Mouse (Mus musculus) c-Kit-negative CD71-positive TER-119-positive erythroid progenitor cells, embryonic 14.5 days (primary cell): ENCODE measurements around the gene Mpdu1.
A peak's percentile ranks its signal among the peaks of the same experiment; 100 is the strongest.
"Not testable (repeated sequence)": the region's sequence is repeated elsewhere in the genome, so short reads cannot be mapped to it uniquely, and the experiment has no call there.

ENCODE experiments used
- DNase-seq: peaks from one replicate; pipeline ENCODE4 v3.0.0-alpha.2; 2013; ENCODE audit warnings: low read depth, low spot score

Mpdu1 gene

DNA sequence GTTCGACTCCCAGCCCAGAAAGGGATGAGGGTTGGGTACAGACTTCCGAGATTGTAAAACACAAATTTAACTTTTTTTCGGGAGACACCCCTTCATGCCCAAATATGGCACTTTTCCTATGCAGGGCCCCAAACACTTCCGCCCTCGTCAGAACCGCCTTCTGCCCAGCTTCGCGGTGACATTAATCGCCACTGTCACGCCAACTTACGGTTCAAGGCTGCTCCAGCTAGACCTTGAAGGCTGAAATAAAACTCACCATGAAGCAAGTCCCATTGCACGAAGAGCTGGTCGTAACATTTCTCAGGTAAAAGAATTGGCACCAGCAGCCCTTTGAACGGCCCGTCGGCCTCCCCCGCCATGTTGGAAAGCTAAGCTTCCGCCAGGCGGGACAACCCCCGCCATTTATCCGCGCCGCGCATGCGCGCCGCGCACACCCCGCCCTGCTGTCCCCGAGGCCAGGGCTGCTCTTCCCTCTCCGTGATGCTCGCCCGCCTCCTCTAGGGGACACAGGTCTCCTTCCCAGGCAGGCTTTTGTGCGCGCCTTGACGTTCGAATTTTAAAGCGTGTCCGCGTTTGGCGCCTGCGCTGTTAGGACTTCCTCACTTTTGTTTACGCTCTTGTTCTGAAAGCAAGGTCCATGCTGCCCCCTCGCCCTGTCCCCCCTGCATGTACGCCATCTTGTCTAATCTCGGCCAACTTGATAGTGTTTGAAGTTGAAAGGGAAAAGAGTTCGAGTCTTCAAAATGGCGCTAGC, at the start of gene Mpdu1:
TSS of gene Mpdu1 (minus strand) at position 430 of the 754 bp plus-strand sequence.
- peak; percentile 90 for DNase-seq

DNA sequence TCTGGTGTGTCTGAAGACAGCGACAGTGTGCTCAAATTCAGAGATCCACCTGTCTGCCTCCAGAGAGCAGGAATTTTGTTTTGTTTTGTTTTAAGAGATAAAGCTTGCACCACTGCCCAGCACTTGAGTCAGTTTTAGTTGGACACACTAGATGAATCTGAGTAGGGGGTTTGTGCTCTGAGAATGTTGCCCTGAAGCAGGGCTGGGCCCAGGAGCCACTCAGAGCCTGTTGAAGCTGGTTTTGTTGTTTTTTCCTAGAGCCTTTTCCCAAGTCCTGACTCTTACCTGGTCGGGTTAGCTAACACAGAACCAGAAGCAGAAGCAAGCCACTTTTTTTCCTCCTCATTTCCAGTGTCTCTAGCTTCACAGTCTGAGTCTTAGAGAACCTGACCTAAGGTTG, 48.6 kb upstream of the Mpdu1 start:
- no peak for DNase-seq

DNA sequence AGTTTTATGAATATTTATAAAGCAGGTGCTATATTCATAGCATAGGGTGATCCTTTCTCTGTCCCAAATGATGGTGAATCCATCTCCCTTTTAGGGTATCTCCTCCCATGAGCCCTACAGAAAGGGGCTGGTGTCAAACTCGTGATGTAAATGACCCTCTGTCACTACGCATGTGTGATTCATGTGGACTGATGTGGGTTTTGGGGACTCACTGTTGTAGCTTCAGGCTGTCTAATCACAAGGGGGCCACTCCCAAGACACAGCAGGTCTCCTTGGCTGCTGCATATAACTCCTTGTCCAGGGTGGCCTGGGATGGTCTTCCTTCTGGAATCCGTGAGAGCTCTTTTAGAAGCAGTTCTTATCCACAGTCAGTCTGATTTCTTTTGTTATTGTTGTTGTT, 48.0 kb upstream of the Mpdu1 start:
- DNase-seq: no peak

DNA sequence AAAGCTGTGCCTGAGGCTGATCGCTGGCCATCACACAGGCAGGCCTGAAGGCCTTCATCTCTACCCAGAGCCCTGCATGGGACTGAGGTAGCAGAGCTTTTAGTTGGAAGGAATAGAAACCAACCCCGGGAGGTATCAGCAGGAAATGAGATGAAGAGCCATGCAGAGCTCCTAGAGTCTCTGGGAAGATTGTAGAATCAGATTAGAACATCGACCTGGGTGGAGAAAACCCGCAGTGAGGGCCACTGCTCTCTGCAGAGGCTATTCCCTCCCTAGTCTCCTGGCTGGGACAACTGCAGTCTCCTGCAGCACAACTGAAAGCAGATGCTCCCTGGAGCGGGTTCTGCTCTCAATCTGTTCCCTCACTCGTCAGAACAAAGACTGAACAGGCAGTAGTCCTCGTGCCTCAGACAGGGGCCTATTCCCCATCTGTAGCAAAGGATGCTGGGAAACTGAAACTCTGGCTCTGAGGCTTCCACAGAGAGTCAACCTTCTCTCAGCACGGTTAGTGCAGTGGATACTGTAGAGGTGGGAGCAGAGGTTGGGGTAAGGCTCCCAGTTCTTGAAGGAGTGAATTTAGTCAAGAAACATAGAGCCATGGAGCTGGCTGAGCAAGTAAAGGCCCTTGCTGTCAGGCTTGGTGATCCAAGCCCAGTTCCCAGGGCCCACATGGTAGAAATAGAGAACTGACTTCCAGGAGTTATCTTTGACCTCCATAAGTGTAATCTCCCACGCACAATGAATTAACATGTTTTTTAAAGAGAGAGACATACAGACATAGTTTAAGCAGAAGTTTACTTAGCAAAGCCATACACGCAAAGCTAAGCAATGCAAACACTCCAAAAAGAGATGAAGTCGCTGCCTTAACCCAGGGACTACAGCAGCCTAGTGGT, 47.4 kb upstream of the Mpdu1 start:
- no peak for DNase-seq

DNA sequence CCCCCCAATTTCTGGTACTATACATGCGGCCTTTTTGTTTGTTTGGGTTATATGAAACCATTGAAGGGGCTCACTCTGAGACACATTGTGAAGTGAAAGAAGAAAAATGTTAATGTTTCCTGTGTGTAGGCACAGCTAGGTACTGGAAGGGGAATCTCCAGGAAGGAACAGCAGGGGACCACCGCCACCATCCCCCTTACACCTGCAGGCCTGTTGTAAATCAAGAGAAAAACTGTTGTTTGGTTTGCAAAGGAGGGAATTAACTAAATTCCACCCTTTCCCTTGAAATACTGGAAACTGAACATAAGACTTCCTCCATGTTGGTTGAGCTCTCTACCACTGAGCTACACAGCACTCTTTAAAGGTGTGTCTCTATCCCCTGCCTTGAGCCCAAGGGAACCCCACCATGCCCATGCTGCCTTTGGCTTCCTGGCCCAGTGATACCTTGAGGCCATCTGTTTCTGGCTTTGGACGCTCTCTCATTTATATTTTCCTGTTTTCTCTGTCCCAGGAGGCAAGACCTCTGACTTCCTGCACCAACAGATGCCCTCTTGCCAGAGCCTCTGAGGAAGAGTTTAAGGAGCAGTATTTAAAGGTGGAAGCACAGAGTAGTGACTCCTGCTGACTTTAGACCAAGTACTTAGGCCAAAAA, 46.3 kb upstream of the Mpdu1 start:
- DNase-seq: no peak

DNA sequence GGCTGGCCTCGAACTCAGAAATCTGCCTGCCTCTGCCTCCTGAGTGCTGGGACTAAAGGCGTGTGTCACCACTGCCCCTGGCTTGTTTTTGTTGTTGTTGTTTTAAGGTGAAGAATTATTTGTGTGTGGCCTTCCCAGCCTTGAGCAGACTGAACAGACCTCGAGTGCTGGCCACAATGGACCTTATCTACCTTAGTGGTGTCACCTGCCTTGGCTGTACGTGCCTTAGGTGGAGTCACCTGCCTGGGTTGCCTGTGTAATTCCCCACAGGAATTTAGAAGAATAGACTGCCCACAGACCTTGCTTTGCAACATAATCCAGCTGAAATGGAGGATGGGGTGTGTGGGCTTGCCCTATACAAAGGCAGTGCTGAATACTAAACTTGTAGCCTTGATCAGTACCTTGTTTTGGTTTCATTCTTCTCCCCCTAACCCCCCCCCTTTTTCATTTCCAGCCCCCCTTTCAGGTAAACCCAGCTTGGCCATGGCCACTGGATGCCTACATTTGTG, 45.5 kb upstream of the Mpdu1 start:
- DNase-seq: no peak

DNA sequence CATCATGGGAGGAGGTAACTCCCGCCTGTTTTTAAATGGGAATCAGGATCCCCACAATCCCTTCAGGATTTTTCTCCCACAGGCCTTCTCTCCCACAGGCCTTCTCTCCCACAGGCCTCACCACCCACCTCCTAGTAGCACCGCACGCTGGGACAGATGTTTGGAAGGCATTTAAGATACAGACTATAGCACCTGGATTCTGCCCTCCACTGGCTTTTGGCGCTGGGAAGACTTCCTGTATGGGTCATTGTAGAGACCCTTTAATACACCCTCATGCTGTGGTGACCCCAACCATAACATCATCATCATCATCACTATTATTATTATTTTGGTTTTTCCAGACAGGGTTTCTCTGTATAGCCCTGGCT, 45.0 kb upstream of the Mpdu1 start:
- DNase-seq: no peak

DNA sequence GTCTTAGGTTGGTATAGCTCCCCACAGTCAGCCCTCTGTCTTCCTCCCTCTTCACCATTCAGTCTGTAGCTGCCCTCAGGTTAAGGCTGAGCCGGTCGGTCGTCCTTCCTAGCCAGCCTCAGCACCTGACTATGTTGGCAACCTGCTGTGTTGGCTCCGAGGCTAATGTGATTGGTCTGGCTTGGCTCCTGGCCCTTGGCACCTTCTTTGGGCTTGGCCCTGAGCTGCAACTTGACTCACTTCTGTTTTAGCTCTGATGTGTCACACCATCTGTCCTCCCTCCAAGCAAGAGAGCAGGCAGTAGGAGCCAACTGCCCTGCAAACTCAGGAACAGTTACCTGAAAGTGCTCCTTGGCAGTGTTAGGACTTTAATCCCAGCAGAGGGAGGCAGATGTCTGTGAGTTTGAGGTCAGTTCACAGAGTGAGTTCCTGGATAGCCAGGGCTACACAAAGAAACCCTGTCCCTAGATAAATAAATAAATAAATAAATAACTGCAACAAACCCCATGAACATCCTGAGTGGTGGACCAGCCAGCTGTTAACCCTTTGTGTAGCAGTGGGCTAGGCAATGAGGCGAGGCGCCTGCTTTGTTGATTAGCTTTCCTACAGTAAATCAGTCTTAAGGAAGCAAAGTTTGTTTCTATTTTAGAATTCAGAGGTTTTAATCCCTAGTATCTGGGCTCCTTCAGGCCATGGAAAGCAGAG, 44.5 kb upstream of the Mpdu1 start:
- no peak for DNase-seq

DNA sequence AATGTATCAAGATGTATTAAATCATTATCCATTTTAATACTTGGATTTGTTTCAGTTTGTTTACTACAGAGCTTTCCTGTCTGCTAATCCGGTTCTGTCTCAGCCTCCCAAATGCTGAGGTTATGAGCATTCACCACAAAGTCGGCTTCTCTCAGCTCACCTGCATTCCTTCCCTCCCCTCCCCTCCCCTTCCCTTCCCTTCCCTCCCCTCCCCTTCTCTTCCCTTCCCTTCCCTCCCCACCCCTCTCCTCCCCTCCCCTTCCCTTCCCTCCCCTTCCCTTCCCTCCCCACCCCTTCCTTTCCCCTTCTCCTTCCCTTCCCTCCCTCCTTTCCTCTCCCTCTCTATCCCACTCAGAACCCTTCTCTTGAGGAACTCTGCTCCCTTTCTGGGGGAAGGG, 42.2 kb upstream of the Mpdu1 start:
- no peak for DNase-seq

DNA sequence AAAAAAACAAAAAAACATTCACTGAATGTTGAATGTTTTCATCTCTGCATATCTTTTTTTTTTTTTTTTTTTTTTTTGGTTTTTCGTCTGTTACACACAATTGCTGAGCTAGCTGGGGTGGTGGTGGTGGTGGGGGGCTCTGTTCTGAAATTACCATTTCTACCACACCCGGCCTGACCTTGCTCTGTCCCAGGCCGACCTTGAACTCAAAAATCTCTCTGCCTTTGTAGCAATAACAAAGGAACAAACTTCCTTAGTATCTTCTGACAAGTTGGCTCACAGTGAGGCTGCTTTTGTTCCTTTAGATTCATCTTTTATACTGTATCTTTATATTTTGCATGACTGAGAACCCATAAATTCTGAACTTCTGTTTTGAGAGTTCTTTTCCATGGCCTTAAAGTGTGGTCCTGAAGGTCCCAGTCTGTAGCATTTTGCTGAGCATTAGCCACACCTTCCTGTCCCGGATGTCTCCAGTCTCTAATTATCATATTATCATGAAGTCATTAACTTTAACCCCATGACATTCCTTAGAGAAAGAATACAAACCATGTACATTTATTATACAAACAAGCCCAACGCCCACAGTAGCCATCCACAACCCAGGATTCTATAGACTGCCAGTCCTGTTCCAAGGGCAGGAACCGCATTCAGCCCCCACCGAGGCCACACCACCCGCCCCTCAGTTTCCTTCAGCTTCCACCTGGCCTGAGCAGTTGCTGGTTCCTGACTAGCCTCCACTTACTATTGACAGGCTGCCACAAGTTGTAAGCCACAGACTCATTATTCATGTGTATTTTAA, 41.6 kb upstream of the Mpdu1 start:
- DNase-seq: no peak

DNA sequence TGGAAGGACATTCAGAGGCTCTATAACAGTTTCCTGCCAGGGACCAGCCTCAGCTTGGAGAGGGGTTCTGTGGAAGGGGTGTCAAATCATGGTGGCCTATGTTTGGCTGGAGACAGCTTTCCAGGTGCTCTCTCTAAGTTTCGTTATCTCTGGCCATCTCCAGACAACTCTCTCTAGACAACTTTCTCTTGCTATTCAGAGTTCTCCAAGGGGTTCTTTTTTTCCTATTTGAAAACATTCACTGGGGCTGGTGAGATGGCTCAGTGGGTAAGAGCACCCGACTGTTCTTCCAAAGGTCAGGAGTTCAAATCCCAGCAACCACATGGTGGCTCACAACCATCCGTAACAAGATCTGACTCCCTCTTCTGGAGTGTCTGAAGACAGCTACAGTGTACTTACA, 40.9 kb upstream of the Mpdu1 start:
- not testable (repeated sequence) for DNase-seq

DNA sequence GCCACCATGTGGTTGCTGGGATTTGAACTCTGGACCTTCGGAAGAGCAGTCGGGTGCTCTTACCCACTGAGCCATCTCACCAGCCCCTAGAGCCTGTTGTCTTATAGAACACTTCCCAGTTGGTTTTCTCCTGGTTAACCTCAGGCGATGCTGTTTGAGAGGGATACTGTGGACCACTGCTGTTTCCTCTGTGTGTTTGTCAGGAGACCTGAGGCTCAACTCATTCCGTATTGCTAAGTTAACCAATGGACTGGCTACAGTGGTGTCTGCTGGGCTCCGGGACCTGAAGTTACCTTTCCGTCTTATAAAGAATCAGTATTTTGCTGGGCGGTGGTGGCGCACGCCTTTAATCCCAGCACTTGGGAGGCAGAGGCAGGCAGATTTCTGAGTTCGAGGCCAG, 40.4 kb upstream of the Mpdu1 start:
- not testable (repeated sequence) for DNase-seq

DNA sequence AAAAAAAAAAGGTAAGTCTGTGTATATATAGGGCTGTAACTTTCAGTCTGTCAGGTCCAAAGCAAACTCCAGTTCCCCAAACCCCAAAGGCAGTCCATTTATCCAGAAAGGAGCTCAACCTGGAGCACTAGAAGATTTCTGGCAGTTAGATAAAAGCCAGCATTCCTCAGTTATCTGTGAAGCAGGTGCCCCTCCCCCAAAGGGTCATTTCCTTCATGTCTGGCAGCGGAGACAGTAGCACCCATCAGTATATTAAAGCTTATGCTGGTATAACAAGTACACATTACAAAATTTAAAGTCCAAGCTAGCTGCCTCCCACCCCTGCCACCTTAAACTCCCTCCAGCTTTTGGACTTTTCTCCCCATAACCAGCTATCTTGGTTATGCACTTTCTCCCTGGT, 37.2 kb upstream of the Mpdu1 start:
- DNase-seq: no peak

DNA sequence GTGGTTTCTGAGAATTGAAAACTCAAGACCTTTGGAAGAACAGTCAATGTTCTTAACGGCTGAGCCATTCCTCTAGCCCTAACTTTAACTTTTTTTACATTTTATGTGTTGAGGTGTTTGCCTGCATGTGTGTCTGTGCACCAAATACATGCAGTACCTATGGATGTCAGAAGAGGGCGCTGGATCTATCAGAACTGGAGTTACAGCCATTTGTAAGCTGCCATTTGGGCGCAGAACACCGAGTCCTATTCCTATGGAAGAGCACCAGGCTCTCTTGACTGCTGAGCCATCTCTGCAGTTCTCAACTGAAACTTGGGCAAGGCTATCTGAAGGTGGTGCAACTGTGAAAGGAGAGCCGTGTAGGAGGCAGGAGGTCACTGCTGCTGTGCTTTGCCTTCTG, 36.1 kb upstream of the Mpdu1 start:
- no peak for DNase-seq

DNA sequence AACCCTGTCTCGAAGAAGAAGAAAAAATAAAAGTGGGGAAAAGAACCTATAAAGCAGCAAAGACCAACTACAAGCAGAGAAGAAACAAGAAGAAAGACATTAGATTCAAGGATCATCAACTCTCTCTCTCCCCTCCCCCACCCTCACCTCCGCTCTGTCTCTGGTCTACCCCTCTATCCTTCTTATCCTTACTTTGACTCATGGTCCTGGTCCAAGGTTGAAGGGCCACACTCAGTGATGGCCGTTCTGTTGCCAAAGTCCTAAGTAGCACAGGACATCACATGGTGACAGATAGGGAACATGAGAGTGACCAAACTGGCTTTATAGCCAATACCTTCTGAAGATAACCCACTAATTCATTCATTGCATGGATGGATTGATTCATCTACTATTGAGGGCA, 35.0 kb upstream of the Mpdu1 start:
- no peak for DNase-seq

DNA sequence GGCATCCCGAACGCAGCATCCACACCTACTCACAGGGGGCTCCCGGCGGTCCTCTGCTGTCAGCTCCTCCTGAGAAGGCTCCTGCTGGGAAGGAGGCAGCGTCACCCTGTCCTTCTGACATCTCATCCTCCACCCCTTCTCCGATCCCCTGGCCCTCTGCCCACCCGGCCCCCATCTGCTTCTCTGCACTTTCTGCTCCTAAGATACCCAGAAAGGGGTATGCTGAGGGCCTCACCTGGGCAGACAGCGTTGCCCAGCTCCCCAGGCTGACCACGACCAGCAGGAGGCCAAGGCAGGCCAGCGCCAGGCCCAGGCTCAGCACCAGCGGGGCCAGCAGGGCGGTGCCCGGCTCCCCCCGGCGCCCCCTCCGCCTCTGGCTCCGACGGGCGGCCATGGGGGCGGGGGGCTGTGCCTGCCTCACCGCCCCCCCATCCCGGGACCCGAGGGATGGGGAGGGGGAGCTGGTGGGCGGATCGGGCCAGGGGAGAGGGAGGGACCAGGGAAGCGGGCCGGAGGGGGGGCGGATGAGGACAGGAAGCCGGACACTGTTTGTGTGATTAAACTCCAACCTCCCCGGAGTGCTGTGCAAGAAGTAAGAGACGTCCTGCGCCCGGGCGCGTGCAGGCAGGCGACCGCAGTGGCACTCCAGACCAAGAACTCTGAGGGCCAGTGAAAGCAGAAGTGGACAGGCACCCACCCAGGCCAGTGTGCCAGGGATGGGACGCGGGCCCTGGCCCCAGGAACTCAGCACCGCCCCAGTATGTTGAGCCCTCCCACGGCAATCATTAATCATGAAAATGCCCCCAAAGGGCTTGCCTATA, 33.1 kb upstream of the Mpdu1 start, which contains the start of the genes Tnfsf12 and Tnfsfm13:
TSS of gene Tnfsf12 (minus strand) at position 489 of the 821 bp plus-strand sequence.
TSS of gene Tnfsfm13 (minus strand) at position 738 of the 821 bp plus-strand sequence.
- no peak for DNase-seq

DNA sequence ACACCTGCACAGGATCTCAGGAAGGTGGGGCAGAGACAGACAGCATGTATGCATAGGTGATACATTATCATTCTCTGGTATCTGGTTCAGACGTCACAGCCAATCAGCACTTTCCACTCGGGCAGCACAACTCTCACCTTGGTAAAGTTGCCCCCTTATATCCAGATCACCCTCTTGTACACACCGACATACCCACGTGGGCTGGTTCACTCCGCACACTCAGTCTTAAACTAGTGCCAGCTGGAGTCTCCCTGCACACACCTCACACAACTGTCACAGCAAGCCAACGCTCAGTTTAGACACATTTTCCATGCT, 32.6 kb upstream of the Mpdu1 start:
- no peak for DNase-seq

DNA sequence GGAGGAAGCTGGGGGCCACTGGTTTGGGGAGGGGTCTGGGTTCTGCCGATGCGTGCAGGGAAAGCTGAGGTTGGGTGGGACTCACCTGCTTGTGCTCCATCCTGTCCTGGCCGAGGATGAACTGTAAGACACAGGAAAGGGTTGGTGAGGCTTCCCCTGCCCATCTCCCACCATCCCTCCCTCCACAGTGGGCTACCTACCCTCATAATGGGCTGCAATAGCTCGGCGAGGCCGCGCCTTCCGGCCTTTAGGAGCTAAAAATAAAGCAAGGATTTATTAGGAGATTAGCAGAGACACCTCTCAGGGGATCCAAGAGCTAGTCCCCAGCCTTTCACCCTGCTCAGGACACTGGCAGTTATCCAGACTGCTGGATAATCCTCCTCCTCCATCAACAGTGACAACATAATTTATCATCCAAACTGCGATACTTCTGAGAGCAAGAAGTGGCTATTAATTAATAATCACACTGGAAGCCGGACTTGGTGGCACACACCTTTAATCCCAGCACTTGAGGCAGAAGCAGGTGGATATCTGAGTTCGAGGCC, 31.1 kb upstream of the Mpdu1 start:
- DNase-seq: no peak

DNA sequence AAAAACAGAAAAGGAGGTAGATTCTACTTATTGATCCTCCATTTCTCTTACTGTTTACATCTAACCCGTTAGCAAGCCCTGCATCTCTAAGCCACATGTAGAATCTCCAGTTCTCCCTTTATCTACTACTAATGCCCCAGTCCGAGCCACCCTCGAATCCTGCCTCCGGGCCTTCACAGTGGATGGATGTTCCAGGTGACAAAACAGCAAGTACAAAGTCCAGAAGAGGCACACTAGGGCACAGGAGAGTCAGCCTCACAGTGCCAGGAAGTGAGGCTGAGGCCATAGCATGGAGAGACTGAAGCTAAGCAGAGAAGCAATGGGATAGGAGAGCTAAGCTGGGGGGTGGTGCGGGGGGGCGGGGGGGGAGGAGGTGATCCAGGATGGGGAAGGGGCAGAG, 30.4 kb upstream of the Mpdu1 start:
- DNase-seq: no peak
